Mouse (Mus musculus) limb, embryonic 14.5 days (tissue): ENCODE data around the gene Abhd17c. TPM values are rescaled to one million over a fixed set of nuclear protein-coding genes. Genes with fewer than 3 reads are reported as not detected.
A peak's percentile ranks its signal among the peaks of the same experiment; 100 is the strongest.

ENCODE experiments used
- ATAC-seq: fragments of 200-750 bp; cut with Nextera tagmentation; 2 replicates; pipeline ENCODE4 v1.8.0; 2017; ENCODE audit warnings: low read depth, moderate number of reproducible peaks, moderate TSS enrichment; ENCODE audit not compliant: low FRiP score
- DNase-seq: peaks from one replicate; pipeline ENCODE4 v3.0.0-alpha.2; 2015; ENCODE audit warnings: low spot score
- H3K27ac ChIP-seq: fragments of 300-500 bp; sonication (generic); replicated peaks from 2 replicates; pipeline ENCODE4 v1.5.1; 2014; ENCODE audit warnings: low read depth, mild to moderate bottlenecking, low read length, moderate library complexity, mixed read lengths
- H3K27me3 ChIP-seq: fragments of 300-500 bp; sonication (generic); 2 replicates; pipeline ENCODE4 v1.6.1; 2014; ENCODE audit warnings: low read length, mixed read lengths; ENCODE audit not compliant: control insufficient read depth, insufficient read depth
- H3K36me3 ChIP-seq: fragments of 300-500 bp; sonication (generic); 2 replicates; pipeline ENCODE4 v1.6.1; 2014; ENCODE audit warnings: mild to moderate bottlenecking, low read length, moderate library complexity, mixed read lengths; ENCODE audit not compliant: control insufficient read depth, insufficient read depth
- H3K4me1 ChIP-seq: fragments of 300-500 bp; sonication (generic); 2 replicates; pipeline ENCODE4 v1.6.1; 2014; ENCODE audit warnings: antibody characterized with exemption, low read length, mixed read lengths; ENCODE audit not compliant: control insufficient read depth, insufficient read depth
- H3K4me2 ChIP-seq: fragments of 300-500 bp; sonication (generic); replicated peaks from 2 replicates; pipeline ENCODE4 v1.6.1; 2014; ENCODE audit warnings: low read depth, mild to moderate bottlenecking, low read length, moderate library complexity; ENCODE audit not compliant: severe bottlenecking
- H3K4me3 ChIP-seq: fragments of 300-500 bp; sonication (generic); replicated peaks from 2 replicates; pipeline ENCODE4 v1.5.1; 2014; ENCODE audit warnings: low read length
- H3K9ac ChIP-seq: fragments of 300-500 bp; sonication (generic); 2 replicates; pipeline ENCODE4 v1.6.1; 2014; ENCODE audit warnings: mild to moderate bottlenecking, low read depth, low read length, moderate library complexity; ENCODE audit not compliant: severe bottlenecking
- H3K9me3 ChIP-seq: fragments of 300-500 bp; sonication (generic); 2 replicates; pipeline ENCODE4 v1.6.1; 2016; ENCODE audit warnings: low read length; ENCODE audit not compliant: control insufficient read depth
- POLR2A ChIP-seq: fragments of 200-500 bp; IDR thresholded peaks from 2 replicates; pipeline ENCODE4 v1.8.0; 2012; ENCODE audit warnings: inconsistent platforms, mild to moderate bottlenecking, moderate library complexity, borderline replicate concordance; ENCODE audit not compliant: insufficient read depth, insufficient read length; ENCODE audit errors: extremely low read depth
- WGBS: fragments of 180-500 bp; shearing (Covaris S2); extraction: QIAGEN DNeasy Blood & Tissue Kit; methylation state at CpG from one replicate; pipeline ENCODE4 v1.1.7; 2014; 5-methylcytosine and 5-hydroxymethylcytosine counted together
- polyA plus RNA-seq, 2 experiments: library from polyadenylated mRNA; depleted of rRNA in 1 of 2; stranded (reverse) in 1 of 2; unstranded in 1 of 2; fragments of >200 nt; fragmentation: Nextera tagmentation in 1 of 2; extraction: Ambion mirVana in 1 of 2; gene quantifications; 2 replicates each; pipeline versions ENCODE4 v1.2.1 to v1.2.3; 2012 to 2014

Gene Abhd17c
- polyA plus RNA-seq, 2 experiments = 41.5 to 45.6 TPM

DNA sequence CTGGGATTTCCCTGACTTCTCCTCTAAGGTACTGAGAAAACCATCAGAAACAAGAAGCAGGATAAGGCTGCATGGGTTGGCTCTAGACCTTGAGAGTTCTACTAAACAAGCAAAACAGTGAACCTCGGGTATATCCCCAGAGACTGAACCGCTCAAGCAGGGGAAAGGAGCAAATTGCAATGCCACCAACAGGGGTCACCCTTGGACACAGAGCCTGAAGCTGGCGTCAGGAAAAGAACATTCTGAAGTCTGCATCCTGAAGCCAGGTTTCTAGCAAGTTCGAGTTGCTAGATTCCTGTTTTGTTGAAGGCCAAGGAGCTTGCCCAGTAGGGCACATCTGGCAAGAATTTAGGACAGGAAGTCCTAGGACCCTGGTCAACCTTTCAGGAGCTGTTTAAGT is 62.7 kb downstream of the Abhd17c start:
- Histone ChIP-seq H3K4me2 (no peak overlapping the region), H3K27me3 (peaks cover 29% of the 10 kb centered on the region), H3K4me3 (no peak overlapping the region), H3K27ac (no peak overlapping the region), H3K36me3 (no peaks in the 10 kb centered on the region), H3K9ac (no peak overlapping the region), H3K9me3 (no peaks in the 10 kb centered on the region), H3K4me1 (peaks cover 4% of the 10 kb centered on the region; the same call in 1 of the 2 replicates)
- TF ChIP-seq POLR2A = no peak
- ATAC-seq (no peak), DNase-seq (peak; percentile 70)
- 6% methylated on average over 4 of the region's 4 CpGs for WGBS

DNA sequence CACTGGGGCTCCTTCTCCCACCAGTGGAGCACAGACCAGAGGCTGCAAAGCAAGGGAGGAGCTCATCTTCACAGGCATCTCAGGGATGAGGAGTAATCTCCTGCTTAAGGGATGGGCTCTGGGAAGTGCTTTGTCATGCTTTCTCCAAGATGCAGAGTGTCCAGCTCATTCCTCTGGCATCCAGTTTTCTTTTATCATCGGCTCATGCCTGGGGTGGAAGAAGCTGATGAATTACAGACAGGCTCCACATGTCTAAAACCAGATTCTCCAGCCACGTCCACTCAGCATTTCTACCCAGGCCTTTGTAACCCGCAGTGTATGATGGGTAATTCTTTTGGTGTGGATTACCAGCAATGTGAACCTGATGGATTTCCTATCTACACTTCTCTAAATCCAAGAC is 63.5 kb downstream of the Abhd17c start:
- no peaks in the 10 kb centered on the region for H3K9me3 ChIP-seq
- no peak overlapping the region for H3K4me3 ChIP-seq
- H3K4me2 ChIP-seq = no peak overlapping the region
- no peak for DNase-seq
- H3K4me1 ChIP-seq = peaks cover 4% of the 10 kb centered on the region; the same call in 1 of the 2 replicates
- no peak overlapping the region for H3K27ac ChIP-seq
- H3K9ac ChIP-seq = no peak overlapping the region
- WGBS = 64% methylated on average over 3 of the region's 3 CpGs
- H3K36me3 ChIP-seq = no peaks in the 10 kb centered on the region
- no peak for TF ChIP-seq POLR2A
- H3K27me3 ChIP-seq = peaks cover 29% of the 10 kb centered on the region
- ATAC-seq = no peak

DNA sequence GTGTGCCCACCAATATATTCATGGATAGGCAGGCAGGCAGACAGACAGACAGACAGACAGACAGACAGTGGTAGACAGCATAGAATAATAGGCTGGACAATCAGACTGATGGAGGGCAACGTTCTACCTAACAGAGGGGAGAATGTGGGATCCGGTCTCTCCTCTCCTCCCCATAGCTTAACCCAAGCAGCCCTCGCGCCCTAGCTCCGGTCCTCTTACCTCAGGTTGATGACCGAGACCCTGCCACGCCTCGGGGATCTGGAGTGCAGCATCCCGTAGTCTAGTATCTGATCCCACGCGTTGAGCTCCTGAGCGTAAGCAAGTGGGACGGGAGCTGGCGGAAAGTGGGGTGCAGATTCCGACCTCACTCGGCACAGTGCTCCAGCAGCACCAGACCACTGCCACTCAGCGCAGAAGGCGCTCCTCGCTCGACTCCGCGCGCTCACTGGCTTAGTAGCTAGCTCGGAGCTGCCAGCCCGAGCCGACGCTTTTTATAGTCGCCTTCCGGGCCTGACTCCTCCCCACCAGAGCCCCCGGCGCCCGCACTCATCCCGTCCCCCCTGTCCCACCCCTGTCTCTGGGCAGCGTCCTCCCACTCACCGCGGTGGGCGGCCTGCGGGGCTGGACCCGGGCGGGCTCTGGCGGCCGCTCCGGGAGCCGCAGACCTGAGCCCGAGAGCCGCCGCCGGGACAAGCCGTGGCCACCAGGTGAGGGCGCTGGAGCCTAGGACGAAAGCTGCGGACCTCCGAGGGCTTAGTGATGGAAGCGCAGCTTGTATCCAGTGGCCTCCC is 65.5 kb downstream of the Abhd17c start, which contains the start of gene Cemip:
TSS of gene Cemip (minus strand) at position 464 of the 791 bp plus-strand sequence.
- ATAC-seq (peak; percentile 78), DNase-seq (peak; percentile 74)
- WGBS = under 1% methylated on average over 42 of the region's 54 CpGs
- Histone ChIP-seq H3K4me1 (peaks cover 4% of the 10 kb centered on the region; the same call in 1 of the 2 replicates), H3K9me3 (no peaks in the 10 kb centered on the region), H3K9ac (0 out of 2 replicates have a peak within 1 kb of the TSS, but pooled peaks have one; percentile 28), H3K27ac (no peak within 1 kb of the TSS), H3K4me3 (peak within 1 kb of the TSS; percentile 36), H3K4me2 (peak within 1 kb of the TSS; percentile 82), H3K36me3 (no peaks in the 10 kb centered on the region), H3K27me3 (peaks cover 29% of the 10 kb centered on the region)
- TF ChIP-seq POLR2A = no peak

DNA sequence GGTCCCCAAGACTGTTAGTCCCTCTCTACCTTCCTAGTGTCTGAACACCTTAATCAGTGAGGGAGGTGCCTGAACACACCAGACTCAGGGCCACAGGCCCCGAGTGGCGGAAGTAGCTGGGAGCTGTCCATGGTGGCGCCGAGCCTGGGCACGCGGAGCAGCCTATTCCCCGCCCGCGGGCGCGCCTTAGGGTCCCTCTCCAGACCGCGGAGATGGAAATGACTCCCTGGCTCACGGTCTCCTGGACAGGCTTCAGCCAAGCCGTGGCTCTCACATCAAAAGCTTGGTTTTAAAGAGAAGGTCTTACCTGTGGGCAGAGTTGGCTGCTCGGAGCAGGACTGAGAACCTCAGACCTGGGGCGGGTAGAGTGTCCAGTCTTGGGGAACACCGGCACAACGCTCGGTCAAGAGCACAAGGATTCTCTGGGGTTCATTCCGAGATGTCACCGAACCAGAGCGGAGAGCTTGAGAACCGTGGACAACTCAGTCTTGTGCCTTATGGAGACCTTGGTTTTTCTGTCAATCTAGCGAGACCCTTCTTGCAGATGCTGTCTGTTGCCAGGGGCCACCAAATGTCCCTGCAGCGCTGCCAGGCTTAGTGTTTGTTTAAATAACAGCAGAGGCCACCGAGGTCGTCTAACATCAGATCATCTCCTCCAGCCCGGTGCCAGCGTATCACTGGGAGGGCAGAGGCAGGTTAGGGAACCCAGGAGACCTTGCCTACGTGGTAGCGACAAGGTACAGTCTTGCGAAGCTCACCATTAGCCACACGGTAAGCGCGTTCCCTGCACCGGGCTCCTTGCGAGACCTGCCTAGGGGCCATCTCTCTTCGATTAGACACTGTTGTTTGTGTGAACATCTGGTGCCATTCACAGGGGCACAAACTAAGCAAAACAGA is 66.4 kb downstream of the Abhd17c start:
- 4% methylated on average over 39 of the region's 39 CpGs for WGBS
- ATAC-seq (peak; percentile 51; the same call in 1 of the 2 replicates), DNase-seq (peak; percentile 54)
- H3K9me3 ChIP-seq = no peaks in the 10 kb centered on the region
- no peak for TF ChIP-seq POLR2A
- no peak overlapping the region for H3K27ac ChIP-seq
- peak overlapping the region; percentile 82 for H3K4me2 ChIP-seq
- H3K27me3 ChIP-seq = peaks cover 29% of the 10 kb centered on the region
- peaks cover 4% of the 10 kb centered on the region; the same call in 1 of the 2 replicates for H3K4me1 ChIP-seq
- no peak overlapping the region for H3K9ac ChIP-seq
- H3K4me3 ChIP-seq = peak overlapping the region; percentile 36
- no peaks in the 10 kb centered on the region for H3K36me3 ChIP-seq

DNA sequence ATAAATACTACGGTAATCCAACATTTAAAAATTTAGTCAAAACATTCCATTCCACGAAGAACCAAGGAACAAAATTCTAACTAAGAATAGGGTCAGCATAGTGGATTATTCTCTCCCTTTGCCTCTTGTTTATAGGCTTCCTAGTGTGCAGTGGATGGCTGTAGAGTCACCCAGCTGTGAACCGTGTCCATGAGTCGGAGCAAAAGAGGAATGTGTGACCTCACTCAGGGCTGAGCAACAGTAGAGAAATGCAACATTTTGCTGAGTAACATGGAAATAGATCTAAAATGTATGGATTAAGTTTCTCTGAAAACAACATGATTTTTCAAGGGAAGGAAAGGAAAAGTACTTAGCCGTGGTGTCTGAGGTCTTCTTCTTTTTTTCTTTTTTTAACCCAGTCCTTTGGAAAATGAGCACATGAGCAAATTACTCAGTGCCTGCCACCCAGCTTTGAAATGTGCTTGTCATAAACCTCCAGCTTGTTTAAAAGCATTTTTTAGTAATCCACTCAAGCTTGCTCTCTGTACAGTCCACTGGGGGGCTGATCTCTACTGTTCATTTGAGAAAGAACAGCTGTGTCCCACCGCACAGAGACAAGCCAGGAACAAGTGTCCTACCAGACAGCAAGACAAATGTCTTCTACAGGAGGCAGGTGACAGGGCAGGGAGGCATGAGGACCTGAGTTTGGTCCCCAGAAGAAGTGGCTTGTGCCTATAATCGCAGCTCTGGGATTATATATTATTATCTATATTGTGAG is 74.3 kb downstream of the Abhd17c start:
- Histone ChIP-seq H3K4me3 (no peak overlapping the region), H3K27ac (no peak overlapping the region), H3K27me3 (no peaks in the 10 kb centered on the region), H3K9me3 (no peaks in the 10 kb centered on the region), H3K9ac (no peak overlapping the region), H3K4me2 (no peak overlapping the region), H3K4me1 (no peaks in the 10 kb centered on the region), H3K36me3 (no peaks in the 10 kb centered on the region)
- DNase-seq (no peak), ATAC-seq (peak; percentile 74; the same call in 1 of the 2 replicates)
- WGBS = 59% methylated on average over 7 of the region's 7 CpGs
- no peak for TF ChIP-seq POLR2A
